Mouse (Mus musculus) heart, postnatal 4 days (tissue): ENCODE measurements around the gene Serpinf2. TPM values are rescaled to one million over a fixed set of nuclear protein-coding genes. Genes with fewer than 3 reads are reported as not detected.

Experiments
- DNase-seq: peaks from one replicate; pipeline ENCODE4 v3.0.0; 2021
- total RNA-seq, 2 experiments: library from RNA; stranded (reverse); gene quantifications; 2 replicates each; pipeline ENCODE4 v1.2.3; 2021

Serpinf2 gene
- total RNA-seq = under 1 TPM in 1 of 2 experiments, not detected in 1; 0.11 TPM

DNA sequence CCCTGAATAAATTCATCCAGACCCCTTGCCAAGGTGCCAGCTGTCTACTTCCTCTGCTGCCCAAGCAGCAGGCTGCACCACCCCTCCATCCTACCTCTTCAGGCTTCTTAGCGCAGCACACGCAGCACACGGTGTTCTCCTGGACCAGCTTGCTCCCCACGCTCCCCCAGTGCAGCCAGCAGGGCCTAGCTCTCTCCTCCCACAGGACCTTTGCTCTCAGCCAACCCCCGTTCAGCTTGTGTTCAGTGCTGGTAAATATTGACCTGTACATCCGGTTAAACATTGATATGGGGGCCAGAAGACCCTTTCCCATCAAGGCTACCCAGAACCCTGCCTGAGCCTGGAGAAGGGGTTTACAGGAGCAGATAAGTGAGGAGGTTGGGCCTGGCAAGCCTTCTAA lies at the start of gene Serpinf2:
Gene Serpinf2, minus strand, starts transcription at position 229 of the 400 bp plus-strand sequence.
- no peak for DNase-seq

- DNase-seq = no peak
Measured at GRCm38 (mm10) chr11:75487496-75487895, 48.1 kb upstream of the Serpinf2 start.

- peak; percentile 99 for DNase-seq
Measured at GRCm38 (mm10) chr11:75486601-75487285, 47.4 kb upstream of the Serpinf2 start, which contains the start of gene Prpf8. Gene Prpf8, plus strand, starts transcription at chr11:75486816.

DNA sequence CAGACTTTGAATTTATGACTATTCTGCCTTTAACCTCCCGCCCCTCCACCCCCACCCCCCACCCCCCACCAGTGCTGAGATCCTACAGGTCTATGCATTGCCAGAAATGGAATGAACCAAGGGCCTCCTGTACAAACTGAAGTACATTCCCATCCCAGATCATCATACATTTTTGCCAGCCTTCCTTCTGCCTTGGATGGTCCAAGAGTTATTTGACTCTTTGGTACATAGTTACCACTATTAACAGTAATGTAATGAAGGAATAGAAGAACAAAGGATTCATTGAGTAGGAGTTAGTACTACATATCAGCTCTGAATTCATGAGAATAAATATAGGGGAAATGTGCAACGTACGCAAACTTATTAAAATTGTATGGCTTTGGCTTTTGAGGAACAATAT lies 46.8 kb upstream of the Serpinf2 start:
- no peak for DNase-seq

- DNase-seq = no peak
Measured at GRCm38 (mm10) chr11:75473376-75473775, 34.0 kb upstream of the Serpinf2 start.

- DNase-seq = no peak
Measured at GRCm38 (mm10) chr11:75472469-75473081, 33.2 kb upstream of the Serpinf2 start.

DNA sequence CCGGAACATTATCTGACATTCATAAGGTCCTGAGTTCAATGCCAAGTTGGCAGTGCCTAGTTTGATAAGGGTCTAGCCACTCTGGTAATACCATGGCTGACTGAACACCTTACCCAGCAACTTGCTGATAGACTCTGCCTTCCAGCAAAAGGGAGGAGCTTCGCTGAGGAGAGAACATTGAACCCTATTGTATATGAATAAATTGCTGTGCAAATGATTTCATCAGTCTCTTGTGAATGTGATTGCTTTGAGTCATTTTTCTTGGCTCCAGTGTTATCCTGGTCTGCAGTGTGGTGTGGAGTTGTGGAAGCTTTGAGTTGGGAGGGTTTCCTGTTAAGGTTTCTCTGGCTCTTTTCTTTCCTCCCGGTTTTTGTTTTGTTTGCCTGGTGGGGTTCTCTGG lies 31.3 kb upstream of the Serpinf2 start:
- DNase-seq = no peak

DNA sequence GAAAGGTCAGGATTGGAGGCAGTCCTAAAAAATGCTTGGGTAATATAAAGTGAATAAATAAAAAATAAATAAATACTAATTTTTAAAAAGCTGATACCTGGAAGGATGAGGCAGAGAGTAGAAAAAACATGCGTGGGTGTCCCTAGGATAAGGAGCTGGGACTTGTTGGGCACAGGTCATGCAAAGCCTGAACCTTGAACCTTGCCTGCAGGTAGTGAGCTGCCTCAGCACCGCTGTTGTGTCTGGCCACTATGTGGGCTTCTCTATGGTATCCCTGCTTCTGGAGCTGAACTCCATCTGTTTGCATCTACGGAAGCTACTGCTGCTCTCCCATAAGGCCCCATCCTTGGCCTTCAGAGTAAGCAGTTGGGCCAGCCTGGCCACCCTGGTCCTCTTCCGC lies 29.9 kb upstream of the Serpinf2 start:
- no peak for DNase-seq

GRCm38 (mm10) chr11:75468410-75468809 lies 29.0 kb upstream of the Serpinf2 start:
- DNase-seq = no peak

GRCm38 (mm10) chr11:75467512-75468215 lies 28.3 kb upstream of the Serpinf2 start:
- peak; percentile 80 for DNase-seq

DNA sequence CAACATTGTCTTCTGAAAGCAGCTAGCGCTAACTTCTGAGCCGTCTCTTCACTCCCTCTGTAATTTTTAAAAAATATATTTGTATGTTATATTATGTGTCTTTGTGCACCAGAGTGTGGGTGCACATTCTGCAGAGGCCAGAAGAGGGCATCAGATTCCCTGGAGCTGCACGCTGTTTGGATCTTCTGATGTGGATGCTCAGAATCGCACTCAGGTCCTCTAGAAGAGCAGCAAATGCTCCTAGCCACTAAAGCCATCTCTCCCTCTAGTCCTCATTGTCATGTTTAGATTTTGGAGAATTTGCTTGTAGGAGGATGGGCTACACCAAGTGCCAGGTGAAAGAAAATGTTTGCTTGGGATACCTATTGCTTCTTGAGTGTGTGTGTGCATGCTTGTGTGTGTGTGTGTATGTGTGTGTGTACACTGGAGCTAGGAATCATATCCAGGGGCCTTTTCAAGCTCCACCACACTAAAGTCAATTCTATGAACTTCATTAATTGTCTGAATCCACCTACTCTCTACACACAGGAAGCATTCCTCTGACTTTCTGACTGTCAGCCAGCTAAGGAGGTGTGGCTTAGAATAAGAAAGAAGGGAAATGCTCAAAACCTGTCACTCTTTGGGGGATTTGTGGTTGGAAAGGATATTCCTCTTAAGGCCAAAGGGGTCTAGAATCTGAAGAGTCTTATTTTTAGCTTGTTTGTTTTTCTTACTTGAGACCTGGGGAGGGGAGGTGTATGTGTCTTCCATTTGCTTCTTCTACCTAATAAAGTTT lies 27.5 kb upstream of the Serpinf2 start:
- no peak for DNase-seq

DNA sequence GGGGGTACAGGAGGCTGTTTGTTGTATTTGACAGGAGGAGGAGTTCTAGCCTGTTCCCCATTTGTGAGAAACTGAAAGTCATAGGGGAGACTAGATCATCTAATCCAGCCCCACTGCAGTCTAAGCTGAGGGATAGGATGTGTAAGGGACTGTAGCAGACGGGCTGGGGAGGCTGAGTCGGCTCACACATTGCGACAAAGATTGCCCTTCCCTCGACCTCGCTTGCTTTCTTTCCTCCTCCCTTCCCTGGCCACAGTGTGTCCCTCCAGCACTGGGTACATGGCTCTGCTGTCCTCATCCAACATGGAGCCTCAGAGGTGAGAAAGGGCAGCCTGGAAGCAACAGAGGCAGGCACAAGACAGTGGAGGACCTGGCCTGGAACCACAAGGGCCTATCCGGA lies 25.7 kb upstream of the Serpinf2 start:
- no peak for DNase-seq

DNA sequence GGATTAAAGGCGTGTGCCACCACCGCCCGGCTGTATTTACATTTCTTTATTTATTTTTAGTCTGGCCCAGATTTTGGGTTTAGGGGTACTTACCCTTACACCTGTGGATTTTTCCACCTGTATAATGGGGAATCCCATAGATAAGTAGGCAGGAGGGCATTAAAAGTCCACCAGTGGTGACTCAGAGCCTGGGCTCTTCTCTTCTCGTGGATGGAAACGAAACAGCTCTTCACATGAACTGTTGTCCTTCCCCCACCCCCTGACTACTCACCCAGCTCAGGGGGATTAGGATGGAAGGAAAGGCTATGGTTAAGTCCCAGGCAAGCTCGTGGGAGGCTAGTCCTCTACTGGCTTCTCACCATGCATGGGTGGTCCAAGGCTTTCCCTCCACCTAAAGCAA lies 25.0 kb upstream of the Serpinf2 start:
- DNase-seq = no peak

DNA sequence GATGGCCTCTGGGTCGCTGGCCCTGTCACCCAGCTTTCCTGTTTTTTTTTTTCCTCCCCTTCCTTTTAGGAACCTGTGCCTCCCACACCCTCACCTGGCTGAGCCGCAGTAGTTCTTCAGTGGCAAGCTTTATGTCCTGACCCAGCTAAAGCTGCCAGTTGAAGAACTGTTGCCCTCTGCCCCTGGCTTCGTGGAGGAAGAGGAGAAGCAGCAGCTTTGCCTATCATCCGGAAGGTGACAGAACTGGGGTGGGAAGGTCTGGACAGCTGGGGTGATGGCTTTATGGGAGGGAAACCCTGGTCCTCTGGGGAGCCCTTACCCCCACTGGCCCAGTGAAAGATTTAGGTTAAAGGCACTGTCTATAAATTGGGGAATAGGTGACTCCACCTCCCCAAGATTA lies 24.2 kb upstream of the Serpinf2 start:
- DNase-seq = no peak

DNA sequence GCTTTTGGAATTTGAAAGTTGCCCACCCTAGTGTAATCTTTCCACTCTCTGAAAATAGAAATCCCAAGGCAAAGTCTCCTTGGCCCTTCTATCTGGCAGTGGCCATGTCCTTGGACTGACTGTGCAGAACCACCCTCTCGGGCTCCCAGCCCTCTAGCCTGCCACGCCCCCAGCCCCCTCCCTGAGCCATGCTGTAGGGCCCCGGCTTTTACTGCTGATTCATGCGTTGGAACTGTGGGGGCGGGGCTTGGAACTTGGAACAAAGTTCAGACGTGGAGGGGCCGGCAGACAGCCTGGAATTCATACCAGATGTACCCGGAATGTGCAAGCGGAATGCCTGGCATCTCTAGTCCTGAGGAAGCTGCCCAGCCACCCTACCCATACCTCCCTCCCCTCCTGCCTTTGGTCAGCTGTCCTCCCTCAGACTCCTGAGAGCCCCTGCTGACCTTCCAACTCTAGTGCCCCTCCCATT lies 23.5 kb upstream of the Serpinf2 start:
- peak; percentile 97 for DNase-seq

GRCm38 (mm10) chr11:75462253-75462783 lies 22.9 kb upstream of the Serpinf2 start:
- peak; percentile 90 for DNase-seq

GRCm38 (mm10) chr11:75461743-75462252 lies 22.4 kb upstream of the Serpinf2 start:
- DNase-seq = no peak

DNA sequence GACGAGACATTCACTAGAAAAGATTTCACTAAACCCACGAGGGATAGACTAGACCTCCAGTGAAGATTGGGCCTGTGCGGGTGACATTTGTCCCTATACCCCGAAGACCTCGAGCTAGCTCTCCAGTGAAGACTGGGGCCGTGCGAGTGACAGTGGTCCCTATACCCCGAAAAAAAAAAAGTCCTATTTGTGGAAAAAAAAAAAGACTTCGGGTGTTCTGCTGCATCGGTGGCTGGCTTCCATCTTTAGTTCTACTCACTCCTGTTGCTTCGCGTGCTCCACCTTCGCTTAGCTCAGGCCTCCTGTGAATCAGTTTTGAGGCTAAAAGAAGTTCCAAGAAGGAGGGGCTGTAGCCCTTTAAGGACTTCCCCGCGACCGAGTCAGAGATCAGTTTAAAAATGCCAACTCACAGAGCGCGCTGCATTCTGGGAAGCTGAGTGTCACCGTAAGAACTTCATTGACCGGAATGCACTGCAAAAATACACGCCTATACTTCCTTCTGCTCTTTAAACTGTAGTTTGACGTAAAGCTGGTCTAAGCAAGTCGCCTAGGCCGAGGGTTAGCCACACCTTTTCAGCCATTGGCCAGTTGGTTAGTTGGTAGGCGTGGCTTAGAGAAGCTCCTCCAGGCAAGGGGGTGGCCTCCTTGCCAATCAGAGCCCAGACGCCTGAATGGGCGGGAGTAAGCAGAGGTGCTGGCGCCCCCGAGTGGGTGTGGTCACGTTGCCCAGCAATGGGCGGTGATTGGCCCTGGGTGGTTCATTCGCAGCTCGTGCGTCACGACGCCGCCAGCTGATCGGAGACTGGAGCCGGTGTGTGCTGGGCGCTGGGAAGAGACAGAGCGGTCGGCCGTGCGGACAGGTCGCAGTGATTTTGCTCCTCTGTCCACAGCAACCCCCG lies 21.7 kb upstream of the Serpinf2 start, which contains the start of gene Tlcd2:
Gene Tlcd2, plus strand, starts transcription at position 872 of the 899 bp plus-strand sequence.
- DNase-seq = peak; percentile 99

DNA sequence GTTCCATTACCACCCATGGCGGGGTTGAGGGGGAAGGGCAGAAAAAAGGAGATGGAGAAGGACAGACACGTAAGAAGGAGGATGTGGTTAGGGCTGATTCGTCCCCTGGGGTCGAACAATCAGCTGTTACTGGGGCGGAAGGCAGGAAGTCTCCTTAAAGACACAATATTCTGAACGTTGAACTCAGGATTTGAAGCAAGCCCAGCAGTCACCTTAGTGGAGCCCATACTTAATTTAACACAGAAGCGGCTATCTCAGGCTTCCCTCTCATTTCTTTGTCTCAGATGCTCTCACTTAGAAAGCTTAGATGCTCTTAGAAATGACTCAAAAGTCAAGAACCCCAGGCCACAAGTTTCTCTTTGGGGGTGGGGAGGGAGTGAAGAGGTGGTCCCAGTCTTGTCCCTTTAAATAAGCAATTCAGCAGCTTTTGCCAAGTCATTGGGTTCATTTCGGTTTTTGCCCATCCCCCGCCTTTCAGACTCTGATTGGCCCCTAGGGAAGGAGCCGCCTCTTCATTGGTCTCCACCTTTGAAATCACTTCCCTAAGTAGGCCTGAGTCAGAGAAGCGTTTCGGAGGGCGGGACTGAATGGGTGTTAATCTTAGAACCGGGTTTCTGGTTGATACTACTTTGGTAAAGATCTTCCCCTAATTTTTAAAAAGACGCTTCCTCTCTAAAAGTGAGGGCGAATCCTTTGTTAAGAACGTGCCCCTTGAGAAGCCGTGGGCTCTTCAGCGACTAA lies 20.9 kb upstream of the Serpinf2 start:
- peak; percentile 91 for DNase-seq

GRCm38 (mm10) chr11:75459751-75460102 lies 20.3 kb upstream of the Serpinf2 start:
- no peak for DNase-seq
